ENCODE assay signal across 14 mouse cellular contexts in genomic region chr8:46802009-46802408, GRCm38 (mm10).
"Had no signal": no experiment of that assay in that cellular context is flagged by ENCODE, and none has a peak within 500 bp of the region (broad histone marks: within the 10 kb centered on the region; RNA-seq: fewer than 3 reads in every experiment).

No protein-coding gene starts in this region.

- H3K4me2 ChIP-seq: hindbrain, embryonic 15.5 days; midbrain, embryonic 11.5 days; midbrain, embryonic 15.5 days; neural tube, embryonic 12.5 days had no signal

- H3K9ac ChIP-seq: hindbrain, embryonic 15.5 days; liver, embryonic 14.5 days; midbrain, embryonic 15.5 days; neural tube, embryonic 12.5 days had no signal

- H3K4me3 ChIP-seq: hindbrain, embryonic 15.5 days; left cerebral cortex, adult 2 months; limb, embryonic 10.5 days; midbrain, embryonic 15.5 days; neural tube, embryonic 12.5 days had no signal

- H3K27me3 ChIP-seq: hindbrain, embryonic 15.5 days; megakaryocyte, embryonic 14.5 days; midbrain, embryonic 15.5 days; neural tube, embryonic 12.5 days had no signal

- ATAC-seq: midbrain, embryonic 15.5 days had no signal

- H3K9me3 ChIP-seq: hindbrain, embryonic 15.5 days; limb, embryonic 10.5 days; megakaryocyte, embryonic 14.5 days; midbrain, embryonic 15.5 days had no signal

- DNase-seq: kidney, adult 2 months; kidney, postnatal 25 days; right cerebral cortex, postnatal 4 days; spleen, adult 18-20 months; thymus, postnatal 4 days had no signal

- H3K27ac ChIP-seq: hindbrain, embryonic 15.5 days; left cerebral cortex, adult 2 months; limb, embryonic 10.5 days; liver, embryonic 14.5 days; macrophage; midbrain, embryonic 15.5 days; neural tube, embryonic 12.5 days had no signal

- H3K4me1 ChIP-seq: hindbrain, embryonic 15.5 days; limb, embryonic 10.5 days; midbrain, embryonic 15.5 days; neural tube, embryonic 12.5 days had no signal
